Mouse (Mus musculus) midbrain, embryonic 14.5 days (tissue): Measurements from ENCODE around the gene Ccdc36. TPM values are rescaled to one million over a fixed set of nuclear protein-coding genes. Genes with fewer than 3 reads are reported as not detected.

Experiments
- ATAC-seq: fragments of 200-750 bp; cut with Nextera tagmentation; 2 replicates; pipeline ENCODE4 v1.8.0; 2017; ENCODE audit warnings: moderate number of reproducible peaks, moderate library complexity; ENCODE audit not compliant: low FRiP score, low TSS enrichment
- DNase-seq: peaks from one replicate; pipeline ENCODE4 v3.0.0-alpha.2; 2015
- H3K27ac ChIP-seq: fragments of 300-500 bp; sonication (generic); replicated peaks from 2 replicates; pipeline ENCODE4 v1.5.1; 2014; ENCODE audit warnings: mild to moderate bottlenecking, low read depth, low read length, moderate library complexity
- H3K27me3 ChIP-seq: fragments of 300-500 bp; sonication (generic); 2 replicates; pipeline ENCODE4 v1.6.1; 2014; ENCODE audit warnings: low read length, control low read depth, mixed read lengths; ENCODE audit not compliant: control insufficient read depth, insufficient read depth
- H3K36me3 ChIP-seq: fragments of 300-500 bp; sonication (generic); 2 replicates; pipeline ENCODE4 v1.6.1; 2014; ENCODE audit warnings: low read length, control low read depth; ENCODE audit not compliant: control insufficient read depth, insufficient read depth
- H3K4me1 ChIP-seq: fragments of 300-500 bp; sonication (generic); 2 replicates; pipeline ENCODE4 v1.6.1; 2014; ENCODE audit warnings: mild to moderate bottlenecking, antibody characterized with exemption, low read length, control low read depth; ENCODE audit not compliant: control insufficient read depth, insufficient read depth
- H3K4me2 ChIP-seq: fragments of 300-500 bp; sonication (generic); 2 replicates; pipeline ENCODE4 v1.6.1; 2014; ENCODE audit warnings: mild to moderate bottlenecking, low read length, moderate library complexity
- H3K4me3 ChIP-seq: fragments of 300-500 bp; sonication (generic); replicated peaks from 2 replicates; pipeline ENCODE4 v1.5.1; 2014; ENCODE audit warnings: low read depth, low read length
- H3K9ac ChIP-seq: fragments of 300-500 bp; sonication (generic); replicated peaks from 2 replicates; pipeline ENCODE4 v1.6.1; 2014; ENCODE audit warnings: mild to moderate bottlenecking, low read length, moderate library complexity
- H3K9me3 ChIP-seq: fragments of 300-500 bp; sonication (generic); 2 replicates; pipeline ENCODE4 v1.6.1; 2016; ENCODE audit warnings: low read length, control low read depth, mixed read lengths; ENCODE audit not compliant: control insufficient read depth
- WGBS: fragments of 180-500 bp; shearing (Covaris S2); extraction: QIAGEN DNeasy Blood & Tissue Kit; methylation state at CpG from one replicate; pipeline ENCODE4 v1.1.7; 2014; 5-methylcytosine and 5-hydroxymethylcytosine counted together
- polyA plus RNA-seq: library from polyadenylated mRNA; unstranded; fragments of >200 nt; fragmentation: Nextera tagmentation; extraction: Ambion mirVana; gene quantifications from 2 replicates; pipeline ENCODE4 v1.2.1, GENCODE M21; 2014

Ccdc36 gene
- polyA plus RNA-seq, 1 experiment from 2014 or later: 1.4 TPM

DNA sequence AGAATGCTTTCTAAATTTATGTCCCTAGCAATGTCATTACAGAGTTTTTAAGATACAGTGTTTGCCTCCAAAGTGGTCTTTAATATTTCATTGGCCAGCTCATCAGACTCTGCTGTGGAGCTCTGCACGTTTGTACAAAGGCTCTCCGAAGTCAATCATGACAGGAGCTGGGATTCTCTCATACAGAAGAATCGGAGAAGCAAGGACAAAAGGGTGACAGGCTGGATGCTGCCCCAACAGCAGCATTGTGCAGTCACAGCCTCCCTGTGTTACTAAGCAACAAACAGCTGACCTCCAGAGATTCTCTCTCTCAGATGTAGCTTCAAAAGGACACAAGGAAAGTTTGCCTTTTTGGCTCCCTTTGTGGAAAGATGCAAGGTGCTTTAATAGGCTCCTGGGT is 7.9 kb upstream of the Ccdc36 start, which contains the start of gene BC048562:
Gene BC048562 (plus strand): TSS at position 301 of the 400 bp plus-strand sequence.
- no peak for DNase-seq
- Histone ChIP-seq H3K9ac (no peak within 1 kb of the TSS), H3K27ac (peak within 1 kb of the TSS; percentile 32; the same call in 1 of the 2 replicates)

DNA sequence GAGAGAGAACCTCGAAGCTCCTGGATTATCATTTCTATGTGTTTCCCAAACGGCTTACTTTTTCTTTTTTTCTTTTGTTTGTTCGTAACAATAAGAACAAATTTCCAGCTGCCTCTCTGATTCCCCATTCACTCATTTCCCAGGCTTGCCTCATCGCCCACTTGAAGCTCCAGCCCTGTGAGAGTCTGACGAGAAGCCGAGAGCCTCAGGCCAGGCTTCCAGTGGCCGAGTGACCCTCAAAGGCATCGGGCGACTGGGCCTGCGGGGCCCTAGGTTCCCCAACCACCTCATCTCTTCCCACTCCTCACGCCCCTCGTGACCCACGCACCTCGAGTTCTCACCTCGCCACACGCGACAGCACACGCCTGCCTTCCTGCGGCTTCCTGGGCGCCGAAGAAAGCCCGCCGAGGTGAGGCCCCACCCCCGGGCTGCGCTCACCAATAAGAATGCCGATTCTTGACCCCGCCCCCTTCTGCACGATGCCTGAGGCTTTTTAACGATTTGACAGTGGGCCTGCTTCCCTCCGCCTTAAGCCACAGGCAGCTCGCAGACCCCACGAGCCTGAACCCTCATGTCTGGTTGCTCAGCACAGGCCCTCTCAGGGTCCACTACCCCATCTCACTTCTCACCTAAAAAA is 3.3 kb upstream of the Ccdc36 start:
- WGBS: 49% methylated on average over 32 of the region's 32 CpGs
- Histone ChIP-seq H3K4me2 (peak overlapping the region; percentile 46), H3K27ac (no peak overlapping the region), H3K36me3 (no peaks in the 10 kb centered on the region), H3K4me1 (no peaks in the 10 kb centered on the region), H3K4me3 (peak overlapping the region; percentile 20; the same call in 1 of the 2 replicates), H3K27me3 (no peaks in the 10 kb centered on the region), H3K9ac (no peak overlapping the region; the same call in 1 of the 2 replicates), H3K9me3 (no peaks in the 10 kb centered on the region)
- DNase-seq: peak; percentile 72
- peak; percentile 24; the same call in 1 of the 2 replicates for ATAC-seq

More for the DNA sequence above, 7.9 kb upstream of the Ccdc36 start, which contains the start of gene BC048562:
- H3K9me3 ChIP-seq: no peaks in the 10 kb centered on the region
- H3K36me3 ChIP-seq: no peaks in the 10 kb centered on the region
- no peaks in the 10 kb centered on the region for H3K27me3 ChIP-seq
- no peak within 1 kb of the TSS for H3K4me2 ChIP-seq
- WGBS: 12% methylated on average over 3 of the region's 3 CpGs
- H3K4me3 ChIP-seq: no peak within 1 kb of the TSS
- no peak for ATAC-seq
- no peaks in the 10 kb centered on the region for H3K4me1 ChIP-seq

- no peaks in the 10 kb centered on the region for H3K4me1 ChIP-seq
- peak; percentile 38 for DNase-seq
- H3K27ac ChIP-seq: no peak overlapping the region
- WGBS: 88% methylated on average over 1 of the region's 1 CpGs
- no peaks in the 10 kb centered on the region for H3K36me3 ChIP-seq
- no peaks in the 10 kb centered on the region for H3K9me3 ChIP-seq
- H3K27me3 ChIP-seq: no peaks in the 10 kb centered on the region
- ATAC-seq: no peak
- no peak overlapping the region for H3K4me2 ChIP-seq
- no peak overlapping the region for H3K4me3 ChIP-seq
- H3K9ac ChIP-seq: no peak overlapping the region
Observed at GRCm38 (mm10) chr9:108412221-108412620, 16.1 kb downstream of the Ccdc36 start.

- no peak overlapping the region for H3K4me3 ChIP-seq
- peak; percentile 24 for DNase-seq
- WGBS: 83% methylated on average over 9 of the region's 9 CpGs
- H3K4me1 ChIP-seq: no peaks in the 10 kb centered on the region
- no peaks in the 10 kb centered on the region for H3K27me3 ChIP-seq
- no peaks in the 10 kb centered on the region for H3K9me3 ChIP-seq
- H3K27ac ChIP-seq: no peak overlapping the region
- no peak for ATAC-seq
- no peaks in the 10 kb centered on the region for H3K36me3 ChIP-seq
- H3K4me2 ChIP-seq: no peak overlapping the region
- H3K9ac ChIP-seq: no peak overlapping the region
Observed at GRCm38 (mm10) chr9:108411381-108411942, 16.8 kb downstream of the Ccdc36 start.

DNA sequence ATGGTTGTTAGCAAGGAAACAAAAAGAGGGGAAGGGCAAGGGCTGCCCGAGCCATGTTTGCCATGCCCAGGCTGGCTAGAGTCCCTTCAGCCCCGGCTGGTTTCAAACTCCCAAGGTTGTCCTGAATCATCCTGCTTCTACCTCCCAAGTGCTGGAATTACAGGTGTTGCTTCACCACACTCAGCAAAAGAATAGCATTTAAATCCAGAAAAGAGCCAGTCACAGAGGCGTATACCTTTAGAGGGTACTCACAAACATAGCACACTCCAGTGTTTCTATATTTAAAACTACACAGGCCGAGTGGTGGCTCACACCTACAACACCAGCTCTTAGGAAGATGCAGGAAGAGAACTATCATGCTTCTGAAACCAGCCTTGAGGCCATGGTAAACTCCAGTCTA is 18.7 kb downstream of the Ccdc36 start:
- no peak overlapping the region for H3K27ac ChIP-seq
- ATAC-seq: no peak
- no peak overlapping the region for H3K9ac ChIP-seq
- H3K27me3 ChIP-seq: no peaks in the 10 kb centered on the region
- 92% methylated on average over 4 of the region's 4 CpGs for WGBS
- no peak overlapping the region for H3K4me2 ChIP-seq
- H3K4me1 ChIP-seq: no peaks in the 10 kb centered on the region
- no peak overlapping the region for H3K4me3 ChIP-seq
- no peak for DNase-seq
- no peaks in the 10 kb centered on the region for H3K9me3 ChIP-seq
- H3K36me3 ChIP-seq: no peaks in the 10 kb centered on the region

DNA sequence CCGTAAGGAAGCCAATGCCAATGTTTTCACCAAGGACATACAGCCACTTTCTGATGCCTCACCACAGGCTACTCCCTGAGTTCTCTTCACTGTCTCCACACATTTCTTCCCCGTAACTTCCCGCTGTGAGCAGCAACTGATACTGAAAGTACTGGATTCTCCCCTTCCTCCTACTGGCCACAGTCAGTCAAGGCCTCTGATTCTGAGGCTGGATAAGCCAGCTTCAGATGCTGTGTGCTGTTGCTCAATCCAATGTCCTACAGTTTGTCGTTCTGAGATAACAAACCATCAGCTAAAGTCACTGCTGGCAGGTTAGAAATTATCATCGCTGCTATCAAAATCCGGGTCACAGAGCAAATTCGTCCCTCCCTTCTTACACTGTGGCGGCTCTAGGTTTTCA is 23.8 kb downstream of the Ccdc36 start:
- no peaks in the 10 kb centered on the region for H3K9me3 ChIP-seq
- ATAC-seq (no peak), DNase-seq (no peak)
- no peak overlapping the region for H3K4me3 ChIP-seq
- no peak overlapping the region for H3K4me2 ChIP-seq
- H3K36me3 ChIP-seq: no peaks in the 10 kb centered on the region
- 81% methylated on average over 8 of the region's 8 CpGs for WGBS
- H3K9ac ChIP-seq: no peak overlapping the region
- 0 out of 2 replicates have a peak, but pooled peaks cover 6% of the 10 kb centered on the region for H3K4me1 ChIP-seq
- no peak overlapping the region for H3K27ac ChIP-seq
- H3K27me3 ChIP-seq: no peaks in the 10 kb centered on the region

DNA sequence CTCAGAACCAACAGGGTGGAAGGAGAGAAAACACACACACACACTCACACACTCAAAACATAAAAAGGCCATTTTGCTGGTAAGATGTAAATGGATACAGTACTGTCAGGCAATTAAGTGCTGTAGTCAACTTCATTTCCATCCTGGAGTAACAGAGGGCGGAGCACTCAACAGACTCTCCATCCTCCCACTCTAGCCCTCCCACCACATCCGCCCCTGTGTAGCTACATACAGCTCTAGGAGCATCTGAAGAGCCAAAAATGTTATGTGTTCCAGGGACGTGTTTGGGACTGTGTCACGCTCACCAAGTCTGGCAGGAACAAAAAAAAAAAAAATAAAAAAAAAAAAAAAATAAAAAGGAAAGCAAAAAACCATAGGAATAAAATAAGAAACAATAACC is 25.2 kb downstream of the Ccdc36 start:
- 85% methylated on average over 4 of the region's 4 CpGs for WGBS
- Histone ChIP-seq H3K4me2 (no peak overlapping the region), H3K27ac (no peak overlapping the region), H3K4me3 (no peak overlapping the region), H3K36me3 (no peaks in the 10 kb centered on the region), H3K9ac (no peak overlapping the region), H3K27me3 (no peaks in the 10 kb centered on the region), H3K9me3 (no peaks in the 10 kb centered on the region), H3K4me1 (0 out of 2 replicates have a peak, but pooled peaks cover 6% of the 10 kb centered on the region)
- no peak for ATAC-seq
- DNase-seq: no peak

DNA sequence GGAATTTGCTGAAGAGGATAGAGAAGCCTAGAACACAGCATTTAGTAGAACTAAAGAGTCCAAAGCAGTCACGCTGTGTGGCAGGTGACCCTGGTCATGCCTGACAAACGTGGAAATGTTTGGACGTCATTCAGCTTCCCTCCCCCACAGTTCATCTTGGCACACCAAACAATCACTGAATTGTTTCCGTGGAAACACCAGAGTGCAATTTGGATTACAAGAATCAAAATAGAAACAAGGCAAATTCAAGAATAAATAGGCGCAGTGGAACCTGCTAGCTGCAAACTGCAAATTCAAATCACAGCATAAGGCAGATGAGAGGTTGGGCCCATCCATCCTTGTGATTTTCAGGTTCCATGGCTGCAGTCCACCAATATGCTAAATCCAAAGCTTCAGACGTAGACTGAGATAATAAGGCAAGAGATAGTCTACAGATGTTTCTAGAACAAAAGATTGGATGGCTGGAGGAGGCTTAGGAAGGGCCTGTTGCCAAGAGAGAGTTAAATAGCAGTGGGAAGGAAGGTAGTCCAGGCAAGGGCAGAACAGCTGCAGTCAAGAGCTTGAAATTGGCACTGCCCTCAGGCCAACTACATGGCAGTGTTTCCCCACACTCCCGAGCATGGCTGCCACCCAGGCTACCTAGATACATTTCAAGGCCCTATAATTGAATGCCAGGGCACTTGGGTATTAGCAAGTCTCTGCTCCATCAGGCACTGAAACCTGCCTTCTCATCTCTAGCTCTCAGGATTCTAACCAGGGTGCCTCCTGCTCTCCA is 26.9 kb downstream of the Ccdc36 start:
- no peak overlapping the region for H3K27ac ChIP-seq

More for the DNA sequence above, 26.9 kb downstream of the Ccdc36 start:
- H3K4me3 ChIP-seq: no peak overlapping the region
- DNase-seq (peak; percentile 49), ATAC-seq (no peak)
- H3K4me2 ChIP-seq: no peak overlapping the region
- no peaks in the 10 kb centered on the region for H3K36me3 ChIP-seq
- no peaks in the 10 kb centered on the region for H3K9me3 ChIP-seq
- H3K4me1 ChIP-seq: 0 out of 2 replicates have a peak, but pooled peaks cover 6% of the 10 kb centered on the region
- WGBS: 32% methylated on average over 7 of the region's 7 CpGs
- no peak overlapping the region for H3K9ac ChIP-seq
- H3K27me3 ChIP-seq: no peaks in the 10 kb centered on the region
